Mouse (Mus musculus): ENCODE measurements at regions not wholly inside any gene's neighbourhood (a gene's known extent, or its start where the extent isn't known, plus 50 kb on each side); places are given as distances from the start of the nearest gene placed in this dataset.

GRCm38 (mm10) chr7:68478044-68478443 is 204.4 kb downstream of the Fam169b start:
- no peak for TF ChIP-seq CTCF (IDR thresholded peaks at IDR 0.05; ENCODE audit: low read depth, low read length)
- TF ChIP-seq EP300 (IDR thresholded peaks at IDR 0.05; ENCODE audit: insufficient read depth, low read depth, low read length): no peak

Data from ES-Bruce4 (cell line).